Comparison of ENCODE assay signal across 10 mouse cellular contexts in the genomic region with DNA sequence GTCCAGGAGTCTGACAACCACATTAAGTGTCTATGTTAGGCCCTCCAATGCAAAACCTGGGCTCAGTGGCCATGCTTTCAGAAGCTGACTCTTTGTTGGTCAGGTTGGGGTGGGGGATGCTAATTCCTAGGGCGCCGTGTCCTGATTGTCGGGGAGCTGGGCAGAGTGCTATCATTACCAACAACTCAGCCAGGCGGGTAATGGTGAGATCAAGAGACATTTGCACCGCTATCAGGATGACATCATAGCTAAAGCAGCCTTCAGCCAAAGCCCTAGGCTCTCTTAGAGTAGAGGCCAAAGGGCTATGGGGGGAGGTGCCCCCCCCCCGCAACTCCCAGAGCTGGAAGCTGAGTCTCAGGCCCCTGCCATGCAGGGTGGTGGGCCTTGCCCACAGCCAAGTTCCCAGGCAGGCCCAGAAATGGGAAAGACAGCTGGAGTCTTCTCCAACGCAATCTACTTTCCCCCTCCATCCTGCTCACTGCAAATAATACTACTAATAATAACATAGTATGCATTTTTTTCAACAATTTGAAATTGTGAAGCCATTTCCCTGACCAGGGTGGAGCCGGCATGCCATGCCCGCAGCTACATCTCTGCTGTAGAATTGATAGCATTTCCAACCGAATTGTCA. TPM values are rescaled to one million over a fixed set of nuclear protein-coding genes. Genes with fewer than 3 reads are reported as not detected.
DNase-seq lines count a peak whose midpoint lies in the region; ATAC-seq and TF ChIP-seq lines count a peak whose summit lies in the region.
"Had no signal": no experiment of that assay in that cellular context is flagged by ENCODE, and none has a peak within 500 bp of the region (broad histone marks: within the 10 kb centered on the region; RNA-seq: fewer than 3 reads in every experiment).

No protein-coding gene starts in this region.

- H3K27me3 ChIP-seq in heart, embryonic 10.5 days (ENCODE audit: insufficient read depth, poor library complexity, severe bottlenecking): peaks cover 67% of the 10 kb centered on the region
- no peaks in the 10 kb centered on the region for H3K27me3 ChIP-seq in hindbrain, embryonic 11.5 days (ENCODE audit: control insufficient read depth, insufficient read depth, low read length)
- no peaks in the 10 kb centered on the region for H3K27me3 ChIP-seq in midbrain, embryonic 14.5 days (ENCODE audit: control insufficient read depth, insufficient read depth, low read length)

- ATAC-seq in hindbrain, embryonic 11.5 days (ENCODE audit: low FRiP score): no peak
- ATAC-seq in midbrain, embryonic 14.5 days (ENCODE audit: low FRiP score, low TSS enrichment): no peak

- H3K9ac ChIP-seq in hindbrain, embryonic 11.5 days (ENCODE audit: low read depth, low read length): peak overlapping the region; percentile 79
- peak overlapping the region; percentile 68 for H3K9ac ChIP-seq in midbrain, embryonic 14.5 days (replicated peaks; ENCODE audit: low read length)

- no peaks in the 10 kb centered on the region for H3K36me3 ChIP-seq in heart, embryonic 10.5 days
- H3K36me3 ChIP-seq in hindbrain, embryonic 11.5 days (ENCODE audit: control insufficient read depth, insufficient read depth, low read length): no peaks in the 10 kb centered on the region
- H3K36me3 ChIP-seq in midbrain, embryonic 14.5 days (ENCODE audit: control insufficient read depth, insufficient read depth, low read length): no peaks in the 10 kb centered on the region

- no peak for DNase-seq in heart, embryonic 10.5 days (ENCODE audit: low spot score)
- no peak for DNase-seq in heart, postnatal 14 days
- peak; percentile 46 for DNase-seq in brain, embryonic 14.5 days (ENCODE audit: low read depth)
- peak; percentile 40 for DNase-seq in hindbrain, embryonic 11.5 days (ENCODE audit: low spot score)
- no peak for DNase-seq in midbrain, embryonic 14.5 days
- DNase-seq in urinary bladder, postnatal 14 days (ENCODE audit: low spot score): no peak
- no peak for DNase-seq in gastrocnemius, adult 18-20 months (ENCODE audit: low spot score)
- DNase-seq in layer of hippocampus, adult 9-11 months: no peak
- DNase-seq: B cell, adult 2 months; kidney, adult 9 months had no signal

- H3K4me3 ChIP-seq in heart, embryonic 10.5 days: peak overlapping the region; percentile 74
- H3K4me3 ChIP-seq in hindbrain, embryonic 11.5 days (ENCODE audit: low read depth, low read length): peak overlapping the region; percentile 67
- H3K4me3 ChIP-seq in midbrain, embryonic 14.5 days (replicated peaks; ENCODE audit: low read depth, low read length): peak overlapping the region; percentile 52

- no peak for TF ChIP-seq CTCF in brain, embryonic 14.5 days (IDR thresholded peaks at IDR 0.05; ENCODE audit: borderline replicate concordance, extremely low read depth, insufficient read depth, insufficient read length)

- peak overlapping the region; percentile 75 for H3K4me2 ChIP-seq in hindbrain, embryonic 11.5 days (replicated peaks; ENCODE audit: low read depth, low read length)
- H3K4me2 ChIP-seq in midbrain, embryonic 14.5 days (ENCODE audit: low read length): peak overlapping the region; percentile 85

- H3K27ac ChIP-seq in heart, embryonic 10.5 days: no peak overlapping the region
- H3K27ac ChIP-seq in hindbrain, embryonic 11.5 days (ENCODE audit: low read depth, low read length): no peak overlapping the region
- H3K27ac ChIP-seq in midbrain, embryonic 14.5 days (replicated peaks; ENCODE audit: low read depth, low read length): peak overlapping the region; percentile 89

- intact Hi-C loops in heart, postnatal 14 days (cut with DNase I): no loop called here

- 4% methylated on average over 10 of the region's 10 CpGs for WGBS in heart, embryonic 10.5 days
- WGBS in hindbrain, embryonic 11.5 days: 5% methylated on average over 10 of the region's 10 CpGs
- 6% methylated on average over 10 of the region's 10 CpGs for WGBS in midbrain, embryonic 14.5 days

- H3K4me1 ChIP-seq in heart, embryonic 10.5 days: peaks cover 20% of the 10 kb centered on the region
- H3K4me1 ChIP-seq in hindbrain, embryonic 11.5 days (replicated peaks; ENCODE audit: control insufficient read depth, insufficient read depth, low read length): 0 out of 2 replicates have a peak, but pooled peaks cover 5% of the 10 kb centered on the region
- H3K4me1 ChIP-seq in midbrain, embryonic 14.5 days (ENCODE audit: control insufficient read depth, insufficient read depth, low read length): peaks cover 24% of the 10 kb centered on the region; the same call in 1 of the 2 replicates

- H3K9me3 ChIP-seq in heart, embryonic 10.5 days: no peaks in the 10 kb centered on the region
- H3K9me3 ChIP-seq in hindbrain, embryonic 11.5 days (ENCODE audit: control insufficient read depth, low read length): no peaks in the 10 kb centered on the region
- H3K9me3 ChIP-seq in midbrain, embryonic 14.5 days (ENCODE audit: control insufficient read depth, low read length): no peaks in the 10 kb centered on the region

- TF ChIP-seq POLR2A in brain, embryonic 14.5 days (IDR thresholded peaks at IDR 0.05; ENCODE audit: borderline replicate concordance, extremely low read depth, insufficient read depth, insufficient read length, poor library complexity, severe bottlenecking): no peak

RNA-seq across cellular contexts. Expression of gene Zfp536, which starts 5.0 kb away (rescaled TPM):
- polyA plus RNA-seq in heart, embryonic 10.5 days (2016; fragmentation: Nextera tagmentation; extraction: Ambion mirVana): 2.0 and 2.4 TPM in 2 replicates
- total RNA-seq in heart, postnatal 14 days (2021): 10 to 100 TPM in 1 of 2 experiments, 1 to 10 TPM in 1; 8.5 to 10.4 TPM
- polyA plus RNA-seq in brain, embryonic 14.5 days (2012; rRNA removed): 21.2 and 30.4 TPM in 2 replicates
- 27.0 and 34.2 TPM in 2 replicates for polyA plus RNA-seq in hindbrain, embryonic 11.5 days (2014; fragmentation: Nextera tagmentation; extraction: Ambion mirVana)
- polyA plus RNA-seq in midbrain, embryonic 14.5 days (2014; fragmentation: Nextera tagmentation; extraction: Ambion mirVana): 34.9 and 38.0 TPM in 2 replicates
- 1 to 10 TPM in 1 of 2 experiments, under 1 TPM in 1; 0.98 to 1.2 TPM for total RNA-seq in gastrocnemius, adult 18-20 months (2021)

Comparison
In these comparisons a context has a peak if more than half of its experiments do, and no peak if none do; other contexts are left out.
1. DNase-seq: peak in brain, embryonic 14.5 days (single experiment) and hindbrain, embryonic 11.5 days (single experiment); none in heart, embryonic 10.5 days (single experiment), heart, postnatal 14 days (0 of 2), midbrain, embryonic 14.5 days (single experiment), urinary bladder, postnatal 14 days (single experiment), gastrocnemius, adult 18-20 months (single experiment) and layer of hippocampus, adult 9-11 months (single experiment).
2. Peak in every context shown above with its lines, with median percentiles within 50 percentile points of each other: H3K4me3 ChIP-seq.